Mouse (Mus musculus) C2C12 (cell line): ENCODE data around the gene Vstm2l. TPM values are rescaled to one million over a fixed set of nuclear protein-coding genes. Genes with fewer than 3 reads are reported as not detected.

Experiments used
- H3K27me3 ChIP-seq: one replicate; pipeline ENCODE4 v1.6.1; 2011; ENCODE audit not compliant: control insufficient read depth, insufficient read depth, insufficient read length
- H3K36me3 ChIP-seq: one replicate; pipeline ENCODE4 v1.6.1; 2011; ENCODE audit not compliant: control insufficient read depth, insufficient read depth
- H3K4me3 ChIP-seq: one replicate; pipeline ENCODE4 v1.5.1; 2011; ENCODE audit warnings: mild to moderate bottlenecking, control low read depth; ENCODE audit not compliant: poor library complexity, insufficient read depth, severe bottlenecking
- H3K79me2 ChIP-seq: one replicate; pipeline ENCODE4 v1.6.1; 2011; ENCODE audit not compliant: control insufficient read depth, insufficient read depth
- H3K79me3 ChIP-seq: one replicate; pipeline ENCODE4 v1.6.1; 2011; ENCODE audit warnings: low read depth, control low read depth
- H3ac ChIP-seq: one replicate; pipeline ENCODE3; 2011; ENCODE audit warnings: low read depth; ENCODE audit not compliant: control insufficient read depth, insufficient read length
- CEBPB ChIP-seq: IDR thresholded peaks from one replicate; pipeline ENCODE4 v1.6.1; 2011; ENCODE audit warnings: low read depth, mild to moderate bottlenecking, control low read depth, moderate library complexity
- CTCF ChIP-seq: IDR thresholded peaks from one replicate; pipeline ENCODE4 v1.5.1; 2011; ENCODE audit not compliant: control insufficient read depth, insufficient read depth, insufficient read length
- FOSL1 ChIP-seq: IDR thresholded peaks from one replicate; pipeline ENCODE4 v1.8.0; 2011; ENCODE audit warnings: mild to moderate bottlenecking, low read length; ENCODE audit not compliant: poor library complexity, insufficient read depth, severe bottlenecking
- MAX ChIP-seq: IDR thresholded peaks from one replicate; pipeline ENCODE4 v1.6.1; 2011; ENCODE audit warnings: mild to moderate bottlenecking, control low read depth
- MYOD1 ChIP-seq: IDR thresholded peaks from one replicate; pipeline ENCODE4 v1.6.1; 2011; ENCODE audit warnings: low read depth; ENCODE audit not compliant: control insufficient read depth, insufficient read length
- MYOG ChIP-seq: IDR thresholded peaks from one replicate; pipeline ENCODE4 v1.6.1; 2011; ENCODE audit not compliant: control insufficient read depth, insufficient read length; ENCODE audit errors: extremely low read depth
- USF1 ChIP-seq: IDR thresholded peaks from one replicate; pipeline ENCODE4 v1.6.1; 2011; ENCODE audit warnings: low read depth, mild to moderate bottlenecking, control low read depth, moderate library complexity
- polyA plus RNA-seq: library from polyadenylated mRNA; unstranded; fragments of >200 nt; fragmentation: generic; extraction: Trizol; gene quantifications from one replicate; pipeline ENCODE4 v1.2.1, GENCODE M21; 2012; ENCODE audit warnings: missing spikeins

Vstm2l gene
- polyA plus RNA-seq, 1 experiment = not detected

DNA sequence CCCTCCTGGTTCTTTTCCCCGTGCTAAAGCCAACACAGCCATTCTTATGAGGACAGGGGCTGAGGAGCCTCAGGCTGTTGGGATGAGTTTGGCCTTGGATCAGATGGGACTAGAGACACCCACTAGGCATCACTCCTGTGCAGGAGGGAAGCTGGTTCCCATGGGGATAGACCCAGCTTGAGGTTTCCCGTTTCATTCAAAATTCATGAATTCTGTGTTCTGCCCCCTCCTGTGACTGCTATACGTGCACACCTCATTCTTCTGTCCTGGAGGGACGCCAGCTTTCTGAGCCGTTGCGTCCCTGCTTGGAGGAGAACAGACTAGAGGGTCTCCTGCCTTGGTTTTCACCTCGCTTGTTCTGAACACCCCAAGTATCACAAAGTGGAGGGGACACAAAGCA, 12.0 kb downstream of the Vstm2l start:
- TF ChIP-seq CTCF = no peak
- Histone ChIP-seq H3K4me3 (no peak overlapping the region), H3K79me2 (no peaks in the 10 kb centered on the region), H3K36me3 (no peaks in the 10 kb centered on the region), H3K79me3 (no peaks in the 10 kb centered on the region), H3K27me3 (peaks cover 85% of the 10 kb centered on the region), H3ac (no peak overlapping the region)

DNA sequence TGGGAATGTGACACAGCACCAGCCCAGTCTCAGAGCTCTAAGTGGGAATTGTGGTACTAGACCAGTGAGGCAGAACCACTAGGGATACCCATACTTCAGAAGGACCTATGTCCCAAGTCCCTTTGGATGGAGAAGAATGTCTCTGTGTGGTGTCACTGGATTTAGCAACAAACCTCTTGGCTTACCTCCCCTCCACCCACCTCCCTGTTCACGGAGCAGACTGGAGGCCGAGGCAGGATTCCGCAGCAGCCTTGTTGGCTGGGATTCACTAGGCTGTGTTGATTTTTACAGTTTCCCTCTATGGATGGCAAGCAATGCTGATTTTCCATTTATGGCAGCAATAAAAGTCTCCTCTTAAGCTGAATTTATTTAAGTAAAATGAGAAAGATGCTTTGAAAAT, 12.5 kb downstream of the Vstm2l start:
- no peaks in the 10 kb centered on the region for H3K79me2 ChIP-seq
- no peaks in the 10 kb centered on the region for H3K36me3 ChIP-seq
- H3K27me3 ChIP-seq = peaks cover 80% of the 10 kb centered on the region
- TF ChIP-seq CTCF = no peak
- TF ChIP-seq MYOD1 = no peak
- TF ChIP-seq USF1 = no peak
- TF ChIP-seq CEBPB = no peak
- TF ChIP-seq FOSL1 = no peak
- TF ChIP-seq MAX = no peak
- TF ChIP-seq MYOG = no peak
- H3K79me3 ChIP-seq = no peaks in the 10 kb centered on the region
- no peak overlapping the region for H3K4me3 ChIP-seq
- no peak overlapping the region for H3ac ChIP-seq

DNA sequence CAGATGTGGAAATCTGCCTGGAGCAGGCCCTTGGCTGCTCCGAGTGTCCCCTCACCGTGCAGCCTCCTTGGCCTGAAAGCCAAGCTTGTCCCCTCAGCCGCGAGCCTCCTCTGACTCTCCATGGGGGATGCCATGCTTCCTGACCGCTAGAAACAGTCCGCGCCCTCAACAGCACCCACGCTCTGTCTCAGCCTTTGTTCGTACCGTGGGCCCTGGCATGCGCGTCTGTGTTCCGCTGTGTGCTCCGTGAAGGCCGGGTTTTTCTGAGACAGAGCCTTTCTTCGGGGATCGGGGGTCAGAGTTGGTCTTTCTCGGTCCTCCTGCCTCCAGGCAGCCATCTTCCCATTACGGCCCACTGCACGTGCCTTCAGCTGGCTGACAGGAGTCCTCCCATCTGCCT, 12.9 kb downstream of the Vstm2l start:
- Histone ChIP-seq H3K36me3 (no peaks in the 10 kb centered on the region), H3ac (no peak overlapping the region), H3K79me2 (no peaks in the 10 kb centered on the region), H3K4me3 (no peak overlapping the region), H3K79me3 (no peaks in the 10 kb centered on the region), H3K27me3 (peaks cover 76% of the 10 kb centered on the region)
- TF ChIP-seq MYOD1 (no peak), FOSL1 (no peak), CEBPB (no peak), CTCF (no peak), MAX (no peak), USF1 (no peak), MYOG (no peak)

DNA sequence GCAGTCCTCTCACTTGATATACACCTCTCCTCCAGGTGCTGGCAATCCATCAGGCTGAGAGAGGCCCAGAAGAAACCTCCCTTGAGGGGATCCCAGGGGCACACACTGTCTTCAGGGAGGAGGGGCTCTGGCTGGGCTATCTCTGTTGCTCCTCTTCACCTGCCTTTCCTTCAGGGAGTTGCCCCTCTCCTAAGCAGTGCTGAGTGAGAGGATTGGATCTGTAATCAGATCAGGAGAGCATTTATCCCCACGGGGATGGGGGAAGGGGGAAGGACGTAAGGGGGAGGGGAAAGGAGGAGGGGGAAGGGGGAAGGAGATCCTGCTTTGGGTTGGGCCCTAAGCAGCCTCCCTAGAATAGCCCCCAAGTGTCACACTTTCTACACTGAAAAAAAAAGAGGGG, 13.4 kb downstream of the Vstm2l start:
- Histone ChIP-seq H3K79me3 (no peaks in the 10 kb centered on the region), H3ac (no peak overlapping the region), H3K4me3 (no peak overlapping the region), H3K27me3 (peaks cover 72% of the 10 kb centered on the region), H3K36me3 (no peaks in the 10 kb centered on the region), H3K79me2 (no peaks in the 10 kb centered on the region)
- TF ChIP-seq CTCF (no peak), MYOD1 (no peak), USF1 (no peak), FOSL1 (no peak), MYOG (no peak), CEBPB (no peak), MAX (no peak)

DNA sequence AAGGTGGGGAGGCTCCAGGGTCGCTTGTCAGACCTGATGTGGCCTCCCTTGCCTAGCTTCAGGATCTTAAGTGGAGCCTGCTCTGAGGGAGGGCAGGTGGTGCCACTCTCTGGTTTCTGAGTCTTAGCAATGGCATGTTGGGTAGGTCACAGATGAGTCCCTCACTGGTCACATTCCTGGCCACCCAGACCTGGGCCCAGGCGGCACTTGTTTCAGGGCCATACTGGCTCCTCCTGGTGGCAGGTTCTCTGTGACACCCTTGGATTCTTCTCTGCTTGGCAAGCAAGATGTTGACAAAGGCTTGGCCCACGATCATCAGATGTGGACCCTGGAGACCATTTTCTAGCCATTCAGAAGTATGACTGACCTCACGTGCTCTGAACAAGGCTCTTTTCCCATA, 18.2 kb downstream of the Vstm2l start:
- Histone ChIP-seq H3K79me2 (no peaks in the 10 kb centered on the region), H3K36me3 (no peaks in the 10 kb centered on the region), H3ac (no peak overlapping the region), H3K27me3 (peaks cover 43% of the 10 kb centered on the region), H3K4me3 (no peak overlapping the region), H3K79me3 (no peaks in the 10 kb centered on the region)
- TF ChIP-seq CTCF (no peak), FOSL1 (no peak), MYOG (no peak), CEBPB (no peak), USF1 (no peak), MAX (no peak), MYOD1 (no peak)

DNA sequence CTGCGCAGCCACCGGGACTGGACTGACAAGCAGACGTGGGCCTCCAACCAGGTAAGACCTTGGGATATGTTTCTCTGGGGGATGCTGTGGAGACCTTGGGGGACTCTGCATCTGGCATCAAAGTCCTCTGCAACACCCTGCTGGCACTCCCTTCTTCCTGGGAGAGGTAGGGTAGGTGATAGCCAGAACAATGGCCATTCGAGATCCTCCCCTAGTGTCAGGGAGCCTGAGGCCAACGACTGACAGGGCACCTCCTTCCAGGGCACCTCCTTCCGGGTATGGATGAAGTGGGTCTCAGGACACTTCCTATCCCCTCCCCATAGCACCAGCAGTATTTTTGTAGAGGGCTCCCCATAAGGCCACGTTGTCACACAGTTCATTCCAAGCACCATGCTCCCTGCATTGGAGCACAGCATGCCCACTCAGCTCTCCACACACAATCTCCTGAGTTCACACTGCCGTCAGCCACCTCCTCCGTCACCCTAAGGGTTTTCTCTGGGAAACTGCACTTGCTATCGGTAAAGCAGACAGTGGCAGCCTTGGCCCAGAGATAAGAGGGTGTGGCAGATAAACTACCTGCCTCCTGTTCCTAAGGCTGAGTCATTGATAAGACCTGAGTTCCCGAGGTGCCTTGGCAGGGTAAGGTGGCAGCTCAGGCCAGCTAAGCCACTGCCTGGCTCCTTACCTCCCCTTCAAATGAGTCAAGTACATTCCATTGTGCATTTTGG, 21.2 kb downstream of the Vstm2l start:
- Histone ChIP-seq H3K4me3 (no peak overlapping the region), H3K27me3 (peaks cover 48% of the 10 kb centered on the region)
- no peak for TF ChIP-seq CTCF
- TF ChIP-seq USF1 = no peak
- TF ChIP-seq FOSL1 = no peak
- no peak for TF ChIP-seq CEBPB
- no peak for TF ChIP-seq MAX
- TF ChIP-seq MYOG = no peak
- no peak for TF ChIP-seq MYOD1

More for the DNA sequence above, 21.2 kb downstream of the Vstm2l start:
- Histone ChIP-seq H3K79me3 (no peaks in the 10 kb centered on the region), H3K79me2 (no peaks in the 10 kb centered on the region), H3ac (no peak overlapping the region), H3K36me3 (no peaks in the 10 kb centered on the region)
